Mouse (Mus musculus) liver, adult 2 months (tissue): ENCODE measurements around the gene Eif4ebp2. TPM values are rescaled to one million over a fixed set of nuclear protein-coding genes. Genes with fewer than 3 reads are reported as not detected.

ENCODE experiments used
- DNase-seq: peaks from one replicate; pipeline ENCODE4 v3.0.0-alpha.2; 2011; ENCODE audit warnings: low read depth, low spot score; ENCODE audit errors: extremely low read depth
- H3K27ac ChIP-seq: fragments of 200-500 bp; replicated peaks from 2 replicates; pipeline ENCODE4 v1.5.1; 2012; ENCODE audit warnings: low read depth, mild to moderate bottlenecking, control low read depth, inconsistent platforms, low read length; ENCODE audit not compliant: insufficient read depth
- H3K27me3 ChIP-seq: fragments of 200-500 bp; 2 replicates; pipeline ENCODE4 v1.6.1; 2012; ENCODE audit warnings: mild to moderate bottlenecking, moderate library complexity, low read length, inconsistent platforms; ENCODE audit not compliant: control insufficient read depth, insufficient read depth
- H3K36me3 ChIP-seq: fragments of 200-500 bp; 2 replicates; pipeline ENCODE4 v1.6.1; 2012; ENCODE audit warnings: low read length, inconsistent platforms; ENCODE audit not compliant: control insufficient read depth, insufficient read depth
- H3K4me1 ChIP-seq: fragments of 200-500 bp; 2 replicates; pipeline ENCODE4 v1.6.1; 2011; ENCODE audit warnings: low read length; ENCODE audit not compliant: control insufficient read depth, insufficient read depth
- H3K4me3 ChIP-seq: fragments of 200-500 bp; 2 replicates; pipeline ENCODE4 v1.5.1; 2011; ENCODE audit warnings: low read depth, mild to moderate bottlenecking, control low read depth, low read length, moderate library complexity; ENCODE audit not compliant: insufficient read depth
- H3K79me2 ChIP-seq: fragments of 200-500 bp; 2 replicates; pipeline ENCODE4 v1.6.1; 2012; ENCODE audit warnings: inconsistent platforms, mild to moderate bottlenecking, low read length, moderate library complexity; ENCODE audit not compliant: control insufficient read depth, insufficient read depth
- H3K9ac ChIP-seq: fragments of 200-500 bp; 2 replicates; pipeline ENCODE4 v1.6.1; 2012; ENCODE audit warnings: low read depth, mild to moderate bottlenecking, control low read depth, inconsistent platforms, low read length
- CTCF ChIP-seq: fragments of 200-500 bp; IDR thresholded peaks from 2 replicates; pipeline ENCODE4 v1.5.1; 2011; ENCODE audit warnings: low read depth, low read length, control low read depth
- POLR2A ChIP-seq: fragments of 200-500 bp; IDR thresholded peaks from 2 replicates; pipeline ENCODE4 v1.6.1; 2011; ENCODE audit warnings: low read length, control low read depth; ENCODE audit not compliant: insufficient read depth; ENCODE audit errors: extremely low read depth
- WGBS: fragments of 180-500 bp; shearing (Covaris S2); methylation state at CpG from one replicate; pipeline ENCODE4 v1.1.7; 2018; 5-methylcytosine and 5-hydroxymethylcytosine counted together
- polyA plus RNA-seq: library from polyadenylated mRNA; depleted of rRNA; stranded (reverse); fragments of >200 nt; gene quantifications from 2 replicates; pipeline ENCODE4 v1.2.3, GENCODE M21; 2012
- total RNA-seq: library from RNA; depleted of rRNA; stranded (reverse); fragments of >200 nt; gene quantifications from 2 replicates; pipeline ENCODE4 v1.2.3, GENCODE M21; 2014

Eif4ebp2 gene
- total and polyA plus RNA-seq, 2 experiments: 28.2 to 117 TPM

DNA sequence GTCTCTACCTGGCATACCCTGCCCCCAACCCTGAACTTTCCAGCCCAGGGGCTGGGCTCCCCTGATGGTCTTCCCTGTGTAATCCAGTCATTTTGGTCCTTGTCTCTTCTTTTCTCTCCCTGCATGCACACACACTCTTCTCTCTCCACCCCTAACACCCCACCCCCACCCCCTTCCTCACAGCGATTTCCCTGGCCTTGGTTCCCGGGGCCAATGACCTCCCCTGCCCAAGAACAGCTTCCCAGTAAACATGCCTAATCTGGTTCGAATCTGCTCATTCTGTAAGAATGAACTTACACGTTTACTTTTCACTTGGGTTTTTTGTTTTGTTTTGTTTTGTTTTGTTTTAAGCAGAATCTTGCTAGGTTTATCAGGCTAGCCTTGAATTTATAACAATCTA is 42.7 kb downstream of the Eif4ebp2 start:
- DNase-seq: peak; percentile 57
- no peaks in the 10 kb centered on the region for H3K27me3 ChIP-seq
- 4% methylated on average over 4 of the region's 4 CpGs for WGBS
- H3K9ac ChIP-seq: no peak overlapping the region
- TF ChIP-seq POLR2A (no peak), CTCF (no peak)
- H3K4me3 ChIP-seq: no peak overlapping the region
- no peaks in the 10 kb centered on the region for H3K36me3 ChIP-seq
- no peaks in the 10 kb centered on the region for H3K79me2 ChIP-seq
- H3K4me1 ChIP-seq: peaks cover 10% of the 10 kb centered on the region
- no peak overlapping the region for H3K27ac ChIP-seq

DNA sequence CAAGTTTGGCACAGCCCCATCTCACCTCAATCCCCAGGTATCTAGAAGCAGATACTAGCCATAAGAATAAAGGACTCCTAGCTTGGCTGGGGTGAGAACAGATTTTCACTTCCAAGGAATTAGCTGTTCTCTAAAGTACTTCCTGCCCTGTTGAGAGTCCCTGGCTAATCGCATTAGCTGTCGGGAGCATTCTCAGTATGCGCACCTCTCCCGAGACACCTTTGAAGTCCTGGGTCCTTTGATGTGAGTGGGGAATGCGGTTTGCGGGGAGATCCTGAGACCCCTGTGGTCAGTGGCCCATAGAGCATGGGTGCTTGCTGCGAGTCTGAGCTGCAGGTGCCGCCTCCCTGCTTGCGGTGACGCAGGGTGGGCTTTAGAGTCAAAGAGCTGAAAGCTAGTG is 46.5 kb downstream of the Eif4ebp2 start:
- 56% methylated on average over 10 of the region's 10 CpGs for WGBS
- DNase-seq: no peak
- H3K79me2 ChIP-seq: no peaks in the 10 kb centered on the region
- no peak overlapping the region for H3K27ac ChIP-seq
- H3K27me3 ChIP-seq: no peaks in the 10 kb centered on the region
- H3K9ac ChIP-seq: no peak overlapping the region
- TF ChIP-seq CTCF: no peak
- no peak for TF ChIP-seq POLR2A
- H3K4me1 ChIP-seq: peaks cover 3% of the 10 kb centered on the region; the same call in 1 of the 2 replicates
- no peaks in the 10 kb centered on the region for H3K36me3 ChIP-seq
- no peak overlapping the region for H3K4me3 ChIP-seq

- TF ChIP-seq CTCF (no peak), POLR2A (no peak)
- no peaks in the 10 kb centered on the region for H3K4me1 ChIP-seq
- no peak overlapping the region for H3K27ac ChIP-seq
- DNase-seq: peak; percentile 77
- no peak overlapping the region for H3K4me3 ChIP-seq
- WGBS: 7% methylated on average over 2 of the region's 2 CpGs
- no peaks in the 10 kb centered on the region for H3K79me2 ChIP-seq
- H3K36me3 ChIP-seq: no peaks in the 10 kb centered on the region
- H3K9ac ChIP-seq: no peak overlapping the region
- no peaks in the 10 kb centered on the region for H3K27me3 ChIP-seq
Measured at GRCm38 (mm10) chr10:61402911-61403310, 49.5 kb downstream of the Eif4ebp2 start.

DNA sequence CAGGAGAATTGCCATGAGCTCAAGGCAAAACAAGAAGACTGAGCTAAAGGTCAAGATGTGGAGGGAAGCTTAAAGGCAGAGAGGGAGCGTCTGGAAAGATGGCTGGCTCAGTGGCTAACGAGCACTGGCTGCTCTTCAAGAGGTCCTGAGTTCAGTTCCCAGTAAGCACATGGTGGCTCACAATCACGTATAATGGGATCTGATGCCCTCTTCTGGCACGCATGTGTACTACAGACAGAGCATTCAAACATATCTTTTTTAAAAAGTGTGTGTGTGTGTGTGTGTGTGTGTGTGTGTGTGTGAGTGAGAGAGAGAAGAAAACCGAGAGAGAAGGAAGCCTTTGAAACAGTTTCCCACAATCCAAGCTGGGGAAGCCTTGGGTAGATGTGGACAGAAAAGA is 50.0 kb downstream of the Eif4ebp2 start:
- no peak overlapping the region for H3K27ac ChIP-seq

GRCm38 (mm10) chr10:61400407-61400806 is 52.1 kb downstream of the Eif4ebp2 start:
- TF ChIP-seq POLR2A: no peak
- TF ChIP-seq CTCF: no peak
- WGBS: 98% methylated on average over 5 of the region's 5 CpGs
- Histone ChIP-seq H3K79me2 (no peaks in the 10 kb centered on the region), H3K27me3 (no peaks in the 10 kb centered on the region), H3K4me1 (no peaks in the 10 kb centered on the region), H3K36me3 (no peaks in the 10 kb centered on the region), H3K27ac (no peak overlapping the region), H3K4me3 (no peak overlapping the region), H3K9ac (no peak overlapping the region)
- no peak for DNase-seq

More for the DNA sequence above, 50.0 kb downstream of the Eif4ebp2 start:
- TF ChIP-seq CTCF (no peak; the same call in 1 of the 2 replicates), POLR2A (no peak)
- Histone ChIP-seq H3K27me3 (no peaks in the 10 kb centered on the region), H3K36me3 (no peaks in the 10 kb centered on the region), H3K9ac (no peak overlapping the region), H3K79me2 (no peaks in the 10 kb centered on the region), H3K4me1 (no peaks in the 10 kb centered on the region), H3K4me3 (no peak overlapping the region)
- DNase-seq: peak; percentile 12
- WGBS: 82% methylated on average over 5 of the region's 5 CpGs

DNA sequence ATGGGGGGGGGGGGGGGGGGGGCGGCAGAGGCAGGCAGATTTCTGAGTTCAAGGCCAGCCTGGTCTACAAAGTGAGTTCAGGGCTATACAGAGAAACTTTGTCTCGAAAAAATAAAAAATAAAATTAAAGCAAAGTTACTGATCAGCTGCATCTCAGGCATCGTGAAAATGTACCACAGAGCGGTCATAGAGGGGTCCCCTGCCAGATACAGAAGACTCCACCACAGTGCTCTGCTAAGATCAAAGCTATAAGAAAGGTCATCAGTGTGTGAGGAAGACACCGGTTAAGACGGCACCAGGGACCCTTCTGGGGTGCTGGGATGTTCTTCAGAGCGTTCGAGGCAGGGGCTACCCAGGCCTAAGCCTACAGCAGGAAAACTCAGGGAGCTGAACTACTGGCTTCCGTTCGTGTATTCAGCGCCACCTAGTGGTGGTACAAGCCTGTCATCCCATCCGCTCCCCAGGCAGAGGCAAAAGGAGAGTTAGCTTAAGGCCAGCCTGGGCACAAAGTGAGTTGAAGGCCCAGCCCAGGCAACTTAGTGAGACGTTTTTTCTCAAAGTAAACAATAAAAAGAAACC is 53.2 kb downstream of the Eif4ebp2 start:
- H3K27ac ChIP-seq: no peak overlapping the region
- 27% methylated on average over 13 of the region's 13 CpGs for WGBS
- TF ChIP-seq POLR2A (no peak), CTCF (peak; percentile 96)
- no peaks in the 10 kb centered on the region for H3K4me1 ChIP-seq
- no peaks in the 10 kb centered on the region for H3K27me3 ChIP-seq
- H3K9ac ChIP-seq: no peak overlapping the region
- no peaks in the 10 kb centered on the region for H3K36me3 ChIP-seq
- H3K79me2 ChIP-seq: no peaks in the 10 kb centered on the region
- DNase-seq: peak; percentile 61
- H3K4me3 ChIP-seq: no peak overlapping the region
